Mouse (Mus musculus): ENCODE data around the gene 1110008L16Rik. TPM values are rescaled to one million over a fixed set of nuclear protein-coding genes. Genes with fewer than 3 reads are reported as not detected.

Gene 1110008L16Rik
- polyA plus RNA-seq, 1 experiment from 2014 or later: 8.6 TPM

DNA sequence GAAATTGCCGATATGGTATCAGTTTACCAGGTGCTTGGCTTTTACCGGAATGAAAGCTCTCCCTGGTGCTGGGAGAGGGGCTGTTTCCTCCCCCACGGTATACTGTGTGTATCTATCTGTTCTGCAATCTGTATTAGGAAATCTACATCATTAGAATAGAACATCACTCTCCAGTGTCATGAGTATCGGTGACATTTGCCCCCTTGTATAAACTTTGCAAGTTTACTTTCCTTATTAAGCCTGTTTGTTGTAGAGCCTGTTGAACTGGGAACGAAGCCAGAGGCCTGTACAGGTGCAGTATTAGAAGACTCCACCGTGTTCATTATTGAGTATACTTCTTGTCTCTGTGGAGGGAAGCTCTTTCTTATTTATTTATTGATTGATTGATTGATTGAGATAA, 54.0 kb downstream of the 1110008L16Rik start:
- H3K36me3 ChIP-seq (ENCODE audit: control insufficient read depth, insufficient read depth, low read length): no peaks in the 10 kb centered on the region
- H3K27me3 ChIP-seq (ENCODE audit: control insufficient read depth, insufficient read depth, low read depth, low read length): no peaks in the 10 kb centered on the region
- WGBS: 85% methylated on average over 6 of the region's 6 CpGs
- H3K9ac ChIP-seq (ENCODE audit: low read depth, low read length): no peak overlapping the region
- H3K9me3 ChIP-seq (replicated peaks; ENCODE audit: control insufficient read depth, low read length, poor library complexity, severe bottlenecking): no peaks in the 10 kb centered on the region
- no peak overlapping the region for H3K27ac ChIP-seq (ENCODE audit: low read length)
- H3K4me2 ChIP-seq (ENCODE audit: low read length): no peak overlapping the region
- no peaks in the 10 kb centered on the region for H3K4me1 ChIP-seq (ENCODE audit: control insufficient read depth, insufficient read depth, low read length)
- H3K4me3 ChIP-seq (ENCODE audit: low read depth, low read length): no peak overlapping the region
- ATAC-seq: no peak

DNA sequence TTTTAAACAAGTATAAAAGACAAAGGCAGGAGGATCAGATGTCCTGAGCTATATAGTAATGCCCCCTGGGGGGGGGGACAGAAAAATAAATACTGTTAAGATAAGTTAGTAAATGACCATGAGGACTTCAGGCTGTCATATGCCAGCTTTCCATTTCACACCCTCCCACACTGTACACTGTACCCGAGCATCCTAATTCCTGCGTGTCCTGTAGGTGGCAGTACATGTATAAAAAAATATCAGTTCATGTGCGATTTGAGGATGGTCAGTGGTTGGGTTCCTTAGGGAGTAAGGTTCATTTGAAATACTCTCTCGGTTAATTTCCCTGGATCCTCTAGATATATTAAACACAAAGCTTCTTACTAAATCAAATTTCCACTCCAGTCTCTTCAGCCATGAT, 55.5 kb downstream of the 1110008L16Rik start:
- WGBS: 49% methylated on average over 4 of the region's 4 CpGs
- H3K9ac ChIP-seq (ENCODE audit: low read depth, low read length): no peak overlapping the region
- ATAC-seq: peak; percentile 67; the same call in 1 of the 2 replicates
- no peaks in the 10 kb centered on the region for H3K27me3 ChIP-seq (ENCODE audit: control insufficient read depth, insufficient read depth, low read depth, low read length)
- H3K4me1 ChIP-seq (ENCODE audit: control insufficient read depth, insufficient read depth, low read length): no peaks in the 10 kb centered on the region
- no peaks in the 10 kb centered on the region for H3K9me3 ChIP-seq (replicated peaks; ENCODE audit: control insufficient read depth, low read length, poor library complexity, severe bottlenecking)
- no peak overlapping the region for H3K27ac ChIP-seq (ENCODE audit: low read length)
- H3K4me3 ChIP-seq (ENCODE audit: low read depth, low read length): no peak overlapping the region
- no peaks in the 10 kb centered on the region for H3K36me3 ChIP-seq (ENCODE audit: control insufficient read depth, insufficient read depth, low read length)
- no peak overlapping the region for H3K4me2 ChIP-seq (ENCODE audit: low read length)

DNA sequence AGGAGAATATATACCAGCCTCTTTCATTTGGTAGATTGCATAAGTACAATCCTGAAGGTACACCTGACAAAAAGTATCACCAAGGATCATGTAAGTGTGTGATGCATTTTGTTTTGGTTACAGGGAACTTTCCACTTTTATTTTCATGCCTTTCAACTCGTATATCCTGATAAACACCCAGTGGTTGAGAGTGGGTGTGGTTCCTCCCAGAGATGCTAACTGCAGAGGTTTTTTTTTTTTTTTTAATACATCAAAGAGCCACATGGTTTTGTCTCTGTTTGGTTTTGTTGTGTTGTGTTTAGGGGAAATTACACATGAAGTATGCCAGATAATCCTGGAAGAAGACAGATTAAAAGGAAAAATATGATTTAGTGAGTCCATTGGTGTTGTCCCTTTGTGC, 57.9 kb downstream of the 1110008L16Rik start:
- Histone ChIP-seq H3K4me2 (ENCODE audit: low read length) (no peak overlapping the region), H3K9ac (ENCODE audit: low read depth, low read length) (no peak overlapping the region), H3K27ac (ENCODE audit: low read length) (no peak overlapping the region), H3K9me3 (replicated peaks; ENCODE audit: control insufficient read depth, low read length, poor library complexity, severe bottlenecking) (no peaks in the 10 kb centered on the region), H3K36me3 (ENCODE audit: control insufficient read depth, insufficient read depth, low read length) (no peaks in the 10 kb centered on the region), H3K4me1 (ENCODE audit: control insufficient read depth, insufficient read depth, low read length) (no peaks in the 10 kb centered on the region), H3K27me3 (ENCODE audit: control insufficient read depth, insufficient read depth, low read depth, low read length) (no peaks in the 10 kb centered on the region), H3K4me3 (ENCODE audit: low read depth, low read length) (no peak overlapping the region)
- ATAC-seq: no peak
- WGBS: 76% methylated on average over 1 of the region's 1 CpGs

DNA sequence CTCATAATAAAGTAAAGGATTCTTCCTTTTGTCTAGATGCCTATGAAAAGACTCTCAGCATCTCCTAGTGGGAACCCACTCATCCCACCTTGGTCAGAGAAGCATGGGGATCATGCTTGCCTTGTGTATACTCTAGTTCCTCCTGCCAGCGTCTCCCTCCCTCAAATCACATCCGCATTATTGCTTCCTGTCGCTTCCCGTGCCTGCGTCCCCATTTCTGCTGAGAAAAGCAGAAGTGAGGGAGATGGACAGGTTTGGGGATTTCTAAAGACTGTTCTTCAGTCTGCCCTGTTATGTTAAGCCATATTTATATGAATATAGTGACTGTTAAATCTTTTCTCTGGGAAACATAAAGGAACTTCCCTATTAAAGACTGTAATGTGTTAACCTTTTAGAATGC, 61.6 kb downstream of the 1110008L16Rik start:
- H3K4me1 ChIP-seq (ENCODE audit: control insufficient read depth, insufficient read depth, low read length): no peaks in the 10 kb centered on the region
- 85% methylated on average over 5 of the region's 5 CpGs for WGBS

DNA sequence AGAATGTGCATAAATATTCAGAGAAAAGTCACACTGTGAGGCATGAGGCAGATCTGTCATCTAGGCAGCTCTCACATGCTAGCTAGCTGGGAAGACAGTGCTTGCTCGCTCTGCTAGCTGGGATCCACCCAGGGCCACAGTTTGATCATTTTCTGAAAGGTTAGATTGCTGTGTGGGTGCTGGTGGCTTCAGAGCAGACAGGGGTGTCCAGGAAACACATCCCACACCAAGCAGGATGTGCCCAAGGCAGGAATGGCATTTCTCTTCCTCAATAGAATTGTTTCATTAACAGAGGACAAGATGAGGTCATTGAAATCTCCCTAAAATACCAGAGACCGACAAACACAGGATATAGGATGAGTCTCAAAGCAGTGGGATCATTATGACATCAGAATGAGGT, 65.7 kb downstream of the 1110008L16Rik start:
- H3K27ac ChIP-seq (ENCODE audit: low read length): no peak overlapping the region
- no peak for ATAC-seq
- no peak overlapping the region for H3K9ac ChIP-seq (ENCODE audit: low read depth, low read length)
- H3K4me3 ChIP-seq (ENCODE audit: low read depth, low read length): no peak overlapping the region
- no peak overlapping the region for H3K4me2 ChIP-seq (ENCODE audit: low read length)
- 82% methylated on average over 2 of the region's 2 CpGs for WGBS
- H3K27me3 ChIP-seq (ENCODE audit: control insufficient read depth, insufficient read depth, low read depth, low read length): no peaks in the 10 kb centered on the region
- no peaks in the 10 kb centered on the region for H3K4me1 ChIP-seq (ENCODE audit: control insufficient read depth, insufficient read depth, low read length)
- no peaks in the 10 kb centered on the region for H3K9me3 ChIP-seq (replicated peaks; ENCODE audit: control insufficient read depth, low read length, poor library complexity, severe bottlenecking)
- no peaks in the 10 kb centered on the region for H3K36me3 ChIP-seq (ENCODE audit: control insufficient read depth, insufficient read depth, low read length)

More for the DNA sequence above, 61.6 kb downstream of the 1110008L16Rik start:
- no peak for ATAC-seq
- Histone ChIP-seq H3K9ac (ENCODE audit: low read depth, low read length) (no peak overlapping the region), H3K4me3 (ENCODE audit: low read depth, low read length) (no peak overlapping the region), H3K27ac (ENCODE audit: low read length) (no peak overlapping the region), H3K4me2 (ENCODE audit: low read length) (no peak overlapping the region), H3K36me3 (ENCODE audit: control insufficient read depth, insufficient read depth, low read length) (no peaks in the 10 kb centered on the region), H3K9me3 (replicated peaks; ENCODE audit: control insufficient read depth, low read length, poor library complexity, severe bottlenecking) (no peaks in the 10 kb centered on the region), H3K27me3 (ENCODE audit: control insufficient read depth, insufficient read depth, low read depth, low read length) (no peaks in the 10 kb centered on the region)

DNA sequence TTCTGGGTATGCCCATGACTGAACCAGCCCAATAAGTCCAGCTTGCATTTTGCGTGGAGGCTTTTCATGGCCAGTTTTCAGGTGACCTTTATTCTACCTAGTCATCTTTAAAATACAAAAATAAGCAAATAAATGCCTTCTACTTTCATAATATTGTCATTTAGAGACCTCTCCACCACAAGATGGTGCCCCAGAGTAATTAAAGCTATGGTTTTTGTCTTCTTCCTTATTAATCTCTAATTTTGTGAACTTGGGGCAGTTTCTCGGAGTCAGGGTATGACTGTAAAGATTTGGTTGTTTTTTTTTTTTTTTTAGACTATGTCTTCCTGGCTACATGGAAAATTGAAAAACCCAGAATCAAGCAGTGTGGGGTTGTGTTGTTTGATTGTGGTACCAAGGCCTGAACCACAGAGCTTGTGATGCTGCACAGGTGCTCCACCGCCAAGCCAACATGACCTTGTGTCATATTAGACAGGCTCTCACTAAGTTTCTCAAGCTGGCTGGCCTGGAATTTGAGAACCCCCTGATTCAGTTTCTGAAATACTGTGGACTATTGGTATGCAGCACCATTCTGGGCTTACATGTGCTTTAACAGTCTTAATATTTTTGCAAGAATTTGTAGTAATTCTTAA, 73.2 kb downstream of the 1110008L16Rik start:
- Histone ChIP-seq H3K36me3 (ENCODE audit: control insufficient read depth, insufficient read depth, low read length) (no peaks in the 10 kb centered on the region), H3K27me3 (ENCODE audit: control insufficient read depth, insufficient read depth, low read depth, low read length) (no peaks in the 10 kb centered on the region), H3K4me3 (ENCODE audit: low read depth, low read length) (no peak overlapping the region), H3K4me1 (ENCODE audit: control insufficient read depth, insufficient read depth, low read length) (no peaks in the 10 kb centered on the region), H3K9me3 (replicated peaks; ENCODE audit: control insufficient read depth, low read length, poor library complexity, severe bottlenecking) (no peaks in the 10 kb centered on the region), H3K27ac (ENCODE audit: low read length) (no peak overlapping the region), H3K4me2 (ENCODE audit: low read length) (no peak overlapping the region), H3K9ac (ENCODE audit: low read depth, low read length) (no peak overlapping the region)
- 84% methylated on average over 3 of the region's 3 CpGs for WGBS
- no peak for ATAC-seq

DNA sequence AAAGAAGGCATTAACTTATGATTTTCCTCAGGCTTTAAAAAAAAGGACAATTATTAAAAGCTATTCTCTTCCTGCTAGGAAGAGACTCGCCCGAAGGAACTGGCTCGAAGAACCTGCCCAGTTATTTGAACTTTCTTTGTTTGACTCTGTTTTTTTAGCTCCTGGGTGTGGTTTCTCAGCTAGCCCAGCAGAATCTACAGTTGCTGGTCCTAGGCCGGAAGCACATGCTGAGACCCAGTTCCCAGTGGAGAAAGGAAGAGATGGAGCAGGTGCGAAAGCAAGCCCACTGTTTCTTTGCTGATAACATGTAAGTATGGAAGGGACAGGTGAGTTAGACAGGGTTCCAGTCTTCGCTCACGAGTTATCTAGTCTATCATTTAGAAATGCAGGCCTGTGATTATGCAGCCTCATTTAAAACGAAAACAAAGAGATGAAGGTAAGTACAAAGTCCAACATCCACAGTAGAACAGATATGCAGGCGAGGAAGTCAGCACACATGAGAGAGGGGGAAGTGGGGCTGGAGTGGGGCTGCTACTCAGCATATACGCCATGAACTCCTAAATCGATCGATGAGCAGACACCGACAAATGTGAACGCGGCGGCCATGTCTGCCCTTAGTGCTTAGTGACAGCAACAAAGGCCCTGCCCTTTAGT, 77.7 kb downstream of the 1110008L16Rik start:
- Histone ChIP-seq H3K4me2 (ENCODE audit: low read length) (no peak overlapping the region), H3K9me3 (replicated peaks; ENCODE audit: control insufficient read depth, low read length, poor library complexity, severe bottlenecking) (no peaks in the 10 kb centered on the region), H3K27me3 (ENCODE audit: control insufficient read depth, insufficient read depth, low read depth, low read length) (no peaks in the 10 kb centered on the region), H3K36me3 (ENCODE audit: control insufficient read depth, insufficient read depth, low read length) (no peaks in the 10 kb centered on the region), H3K4me3 (ENCODE audit: low read depth, low read length) (no peak overlapping the region), H3K4me1 (ENCODE audit: control insufficient read depth, insufficient read depth, low read length) (no peaks in the 10 kb centered on the region), H3K27ac (ENCODE audit: low read length) (no peak overlapping the region), H3K9ac (ENCODE audit: low read depth, low read length) (no peak overlapping the region)
- no peak for ATAC-seq
- WGBS: 90% methylated on average over 16 of the region's 16 CpGs

DNA sequence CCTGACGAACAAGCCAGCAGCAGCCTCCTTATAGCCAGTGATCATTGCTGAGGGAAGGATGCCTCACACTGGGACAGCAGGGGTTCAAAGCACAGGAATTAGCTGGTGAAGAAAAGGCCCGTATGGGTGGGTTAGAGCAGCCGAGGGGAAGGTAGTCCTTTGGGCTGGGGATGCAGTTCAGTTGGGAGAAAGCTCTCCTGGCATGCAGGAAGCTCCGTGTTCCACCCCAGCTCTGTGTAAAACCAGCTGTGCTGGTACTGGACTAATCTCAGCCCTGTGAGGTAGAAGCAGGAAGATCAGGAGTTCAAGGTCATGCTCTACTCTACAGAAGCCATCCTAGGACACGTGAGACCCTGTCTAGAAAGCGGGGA, 78.2 kb downstream of the 1110008L16Rik start:
- no peak overlapping the region for H3K9ac ChIP-seq (ENCODE audit: low read depth, low read length)
- no peak overlapping the region for H3K27ac ChIP-seq (ENCODE audit: low read length)
- H3K4me1 ChIP-seq (ENCODE audit: control insufficient read depth, insufficient read depth, low read length): no peaks in the 10 kb centered on the region
- no peak overlapping the region for H3K4me3 ChIP-seq (ENCODE audit: low read depth, low read length)
- no peaks in the 10 kb centered on the region for H3K9me3 ChIP-seq (replicated peaks; ENCODE audit: control insufficient read depth, low read length, poor library complexity, severe bottlenecking)
- no peak overlapping the region for H3K4me2 ChIP-seq (ENCODE audit: low read length)
- no peak for ATAC-seq
- no peaks in the 10 kb centered on the region for H3K36me3 ChIP-seq (ENCODE audit: control insufficient read depth, insufficient read depth, low read length)
- H3K27me3 ChIP-seq (ENCODE audit: control insufficient read depth, insufficient read depth, low read depth, low read length): no peaks in the 10 kb centered on the region
- 69% methylated on average over 6 of the region's 6 CpGs for WGBS

DNA sequence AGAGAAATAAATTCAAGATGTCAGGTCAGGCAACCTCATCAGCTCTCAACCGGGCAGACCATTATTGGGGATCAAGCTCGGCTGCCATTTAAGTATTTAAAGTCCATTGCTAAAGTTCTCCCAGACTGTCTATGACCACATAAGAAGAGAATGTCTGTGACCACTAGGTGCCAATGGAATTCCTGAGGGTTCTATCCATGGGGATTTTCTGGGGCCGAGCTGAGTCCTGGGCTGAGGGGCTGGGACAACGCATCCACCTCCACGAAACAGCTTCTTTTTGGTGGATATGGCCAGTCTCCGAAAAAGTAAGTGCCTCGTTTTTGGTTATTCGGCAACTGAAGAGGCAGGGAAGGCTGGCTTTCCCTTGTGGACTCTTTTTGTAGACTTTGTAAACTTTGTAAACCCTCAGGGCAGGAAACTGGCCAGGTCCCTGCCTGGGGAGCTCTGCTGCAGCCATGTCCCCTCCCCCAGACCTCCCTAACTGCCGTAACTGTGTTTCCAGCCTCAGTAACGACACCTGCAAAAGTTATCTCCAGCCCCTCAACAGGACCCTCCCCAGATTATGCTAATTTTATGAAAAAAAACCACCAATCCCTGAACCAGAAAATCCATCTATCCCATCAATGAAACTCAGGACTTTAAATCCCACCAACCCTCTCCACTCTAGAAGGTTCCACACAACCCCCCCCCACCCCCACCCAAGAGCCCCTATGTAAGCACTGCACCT, 84.8 kb downstream of the 1110008L16Rik start, which contains the start of gene Psma6:
Gene Psma6 (plus strand): TSS at position 200 of the 727 bp plus-strand sequence.
- Histone ChIP-seq H3K9ac (ENCODE audit: low read depth, low read length) (no peak within 1 kb of the TSS), H3K27me3 (ENCODE audit: control insufficient read depth, insufficient read depth, low read depth, low read length) (no peaks in the 10 kb centered on the region), H3K4me2 (ENCODE audit: low read length) (no peak within 1 kb of the TSS), H3K27ac (ENCODE audit: low read length) (no peak within 1 kb of the TSS), H3K9me3 (replicated peaks; ENCODE audit: control insufficient read depth, low read length, poor library complexity, severe bottlenecking) (no peaks in the 10 kb centered on the region), H3K4me1 (ENCODE audit: control insufficient read depth, insufficient read depth, low read length) (no peaks in the 10 kb centered on the region), H3K36me3 (ENCODE audit: control insufficient read depth, insufficient read depth, low read length) (no peaks in the 10 kb centered on the region), H3K4me3 (ENCODE audit: low read depth, low read length) (no peak within 1 kb of the TSS)
- no peak for ATAC-seq
- 86% methylated on average over 10 of the region's 10 CpGs for WGBS

Measured in midbrain, embryonic 16.5 days (tissue).